Comparison of ENCODE assay signal across 44 mouse cellular contexts in genomic region chr9:58345963-58346362, GRCm38 (mm10). TPM values are rescaled to one million over a fixed set of nuclear protein-coding genes. Genes with fewer than 3 reads are reported as not detected.
"Had no signal": no experiment of that assay in that cellular context is flagged by ENCODE, and none has a peak within 500 bp of the region (broad histone marks: within the 10 kb centered on the region; RNA-seq: fewer than 3 reads in every experiment).

No protein-coding gene starts in this region.

- H3K9me3 ChIP-seq: limb, embryonic 12.5 days; limb, embryonic 13.5 days; limb, embryonic 15.5 days; liver, embryonic 12.5 days; liver, embryonic 13.5 days; liver, embryonic 15.5 days; lung, embryonic 15.5 days; megakaryocyte, embryonic 14.5 days; midbrain, embryonic 10.5 days; midbrain, embryonic 12.5 days; midbrain, embryonic 13.5 days; midbrain, embryonic 15.5 days; neural tube, embryonic 12.5 days had no signal

- H3K36me3 ChIP-seq: limb, embryonic 12.5 days; limb, embryonic 13.5 days; limb, embryonic 15.5 days; liver, embryonic 12.5 days; liver, embryonic 13.5 days; liver, embryonic 15.5 days; lung, embryonic 15.5 days; midbrain, embryonic 10.5 days; midbrain, embryonic 12.5 days; midbrain, embryonic 13.5 days; midbrain, embryonic 15.5 days; neural tube, embryonic 12.5 days had no signal

- DNase-seq: left cerebral cortex, postnatal 4 days; liver, embryonic 13.5 days; lung, adult 18-20 months; lung, adult 2 months; lung, postnatal 14 days; lung, postnatal 36 days; midbrain, embryonic 14.5 days had no signal

- H3K9ac ChIP-seq: limb, embryonic 12.5 days; limb, embryonic 13.5 days; limb, embryonic 15.5 days; liver, embryonic 12.5 days; liver, embryonic 13.5 days; liver, embryonic 14.5 days; liver, embryonic 15.5 days; liver, postnatal 0 days; lung, embryonic 14.5 days; lung, embryonic 15.5 days; midbrain, embryonic 12.5 days; midbrain, embryonic 13.5 days; midbrain, embryonic 15.5 days; neural tube, embryonic 12.5 days had no signal

- H3K27me3 ChIP-seq: limb, embryonic 13.5 days; limb, embryonic 15.5 days; liver, embryonic 12.5 days; liver, embryonic 13.5 days; liver, embryonic 15.5 days; lung, embryonic 15.5 days; midbrain, embryonic 13.5 days; midbrain, embryonic 15.5 days; neural tube, embryonic 12.5 days had no signal

- H3K4me3 ChIP-seq: limb, embryonic 12.5 days; limb, embryonic 13.5 days; limb, embryonic 15.5 days; liver, embryonic 12.5 days; liver, embryonic 13.5 days; liver, embryonic 15.5 days; lung, embryonic 15.5 days; megakaryocyte, embryonic 14.5 days; midbrain, embryonic 10.5 days; midbrain, embryonic 12.5 days; midbrain, embryonic 13.5 days; midbrain, embryonic 15.5 days; myocyte; neural tube, embryonic 12.5 days had no signal

- H3K27ac ChIP-seq: limb, embryonic 12.5 days; limb, embryonic 13.5 days; limb, embryonic 15.5 days; liver, embryonic 12.5 days; liver, embryonic 13.5 days; liver, embryonic 14.5 days; liver, embryonic 15.5 days; lung, embryonic 15.5 days; macrophage; midbrain, embryonic 12.5 days; midbrain, embryonic 13.5 days; midbrain, embryonic 15.5 days; neural tube, embryonic 12.5 days had no signal

- H3K4me1 ChIP-seq: limb, embryonic 15.5 days; liver, embryonic 12.5 days; liver, embryonic 13.5 days; liver, embryonic 15.5 days; megakaryocyte, embryonic 14.5 days had no signal

RNA-seq across cellular contexts. Expression of gene Tbc1d21, which starts 24.3 kb away (rescaled TPM):
- total RNA-seq: left cerebral cortex, adult 8-10 months; left cerebral cortex, postnatal 10 days; left cerebral cortex, postnatal 14 days; left cerebral cortex, postnatal 25 days; left cerebral cortex, postnatal 36 days; left cerebral cortex, postnatal 4 days; liver, adult 2 months; megakaryocyte progenitor cell, adult 5-6 weeks; megakaryocyte, adult 5-6 weeks; megakaryocyte-erythroid progenitor cell, adult 5-6 weeks; midbrain, postnatal 0 days; monocyte, adult 5-6 weeks had no signal
- polyA plus RNA-seq: limb, embryonic 11.5 days; limb, embryonic 12.5 days; limb, embryonic 13.5 days; limb, embryonic 14.5 days; limb, embryonic 15.5 days; liver, adult 2 months; liver, embryonic 11.5 days; liver, embryonic 12.5 days; liver, embryonic 13.5 days; liver, embryonic 14.5 days; liver, embryonic 15.5 days; liver, embryonic 16.5 days; liver, postnatal 0 days; lung, adult 2 months; lung, embryonic 14.5 days; lung, embryonic 15.5 days; lung, embryonic 16.5 days; lung, postnatal 0 days; macrophage; midbrain, embryonic 10.5 days; midbrain, embryonic 11.5 days; midbrain, embryonic 12.5 days; midbrain, embryonic 13.5 days; midbrain, embryonic 14.5 days; midbrain, embryonic 15.5 days; midbrain, embryonic 16.5 days; midbrain, postnatal 0 days; neural tube, embryonic 11.5 days; neural tube, embryonic 12.5 days had no signal

RNA-seq across cellular contexts. Expression of gene Loxl1, which starts 33.0 kb away (rescaled TPM):
- total RNA-seq: megakaryocyte progenitor cell, adult 5-6 weeks; megakaryocyte-erythroid progenitor cell, adult 5-6 weeks; monocyte, adult 5-6 weeks had no signal
- polyA plus RNA-seq: macrophage had no signal
